Mouse (Mus musculus) kidney, postnatal 36 days (tissue): Measurements from ENCODE around the gene Rdh19.

Experiments
- DNase-seq, 2 experiments: peaks; one replicate each; pipeline ENCODE4 v3.0.0; 2021 to 2022; ENCODE audit warnings: mixed read lengths in 2 of 2

Gene Rdh19

DNA sequence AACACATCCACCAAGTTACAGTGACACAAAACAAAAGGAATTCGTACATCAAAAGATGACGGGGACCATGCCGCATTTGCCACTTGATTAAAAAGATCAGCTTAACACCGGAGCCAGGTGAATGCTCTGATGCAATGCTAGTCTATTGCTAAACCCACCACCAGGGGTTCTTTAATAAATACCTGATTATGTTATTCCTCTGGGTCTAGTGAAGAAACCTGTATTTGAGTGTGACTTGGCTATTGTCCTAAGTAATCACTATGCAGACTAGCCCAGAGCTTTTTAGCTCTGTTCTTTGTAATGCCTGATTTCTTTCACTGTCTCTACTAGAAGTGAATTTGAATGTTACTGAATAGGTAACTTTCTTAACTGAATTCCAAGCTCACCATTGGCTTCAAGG lies 31.3 kb downstream of the Rdh19 start:
- no peak for DNase-seq

DNA sequence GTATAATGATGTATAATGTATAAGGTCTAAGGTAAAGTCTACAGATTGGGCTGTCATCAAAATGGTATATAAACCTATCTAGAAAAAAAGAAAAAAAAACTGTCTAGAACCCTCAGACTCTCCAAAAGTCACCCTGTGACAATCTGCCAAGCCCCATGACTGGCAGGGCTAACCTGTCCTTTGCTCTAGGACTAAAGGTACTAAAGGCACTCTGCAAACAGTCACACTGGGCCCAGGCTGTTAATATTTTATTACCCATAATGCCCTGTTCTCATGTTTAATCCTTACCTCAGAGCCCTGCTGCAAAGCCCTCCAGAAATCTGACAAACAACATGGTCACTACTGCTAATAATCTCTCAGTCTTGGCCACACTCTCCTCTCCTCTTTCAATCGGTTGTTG lies 36.8 kb downstream of the Rdh19 start:
- peak; percentile 80 to 85 for DNase-seq

DNA sequence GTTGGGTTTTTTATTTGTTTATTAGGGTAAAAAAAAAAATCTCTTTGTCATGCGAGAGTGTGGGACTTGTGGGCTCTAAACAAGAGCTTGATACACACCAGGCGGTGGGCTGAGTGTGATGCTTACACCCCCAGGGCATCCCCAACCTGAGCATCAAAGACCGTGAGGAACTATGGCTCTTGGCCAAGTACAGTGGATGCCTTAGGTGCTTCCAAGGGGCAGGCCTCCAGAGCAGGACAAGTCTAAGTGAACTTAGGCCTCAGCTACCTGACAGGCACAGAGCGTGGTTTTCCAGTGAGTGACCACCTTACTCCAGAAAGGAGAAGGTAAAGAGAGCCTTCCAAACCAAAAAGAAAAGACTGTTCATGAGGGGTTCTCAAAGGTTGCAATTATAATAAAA lies 37.2 kb downstream of the Rdh19 start:
- peak; percentile 73 to 76 for DNase-seq

DNA sequence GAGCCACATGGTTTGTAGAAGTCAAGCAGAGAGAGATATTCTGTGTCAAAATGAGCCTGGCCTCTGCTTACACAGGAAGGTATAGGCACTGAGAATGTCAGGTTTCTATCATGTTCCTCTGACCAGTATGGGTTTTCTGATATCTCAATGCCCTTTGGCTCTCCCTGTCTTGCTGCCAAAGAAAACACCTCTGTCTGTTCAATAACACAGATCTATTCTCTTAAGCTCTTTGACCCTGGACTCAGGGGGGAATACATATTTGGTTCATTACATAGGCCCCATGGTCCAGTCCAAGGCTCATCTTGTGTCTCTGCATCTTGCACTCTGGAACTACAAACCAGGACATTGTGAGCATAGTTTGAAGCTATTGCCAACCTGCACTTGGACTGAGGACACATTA lies 38.9 kb downstream of the Rdh19 start, which contains the start of gene Rdh7:
Gene Rdh7 (minus strand): TSS at position 213 of the 400 bp plus-strand sequence.
- DNase-seq = peak; percentile 45

DNA sequence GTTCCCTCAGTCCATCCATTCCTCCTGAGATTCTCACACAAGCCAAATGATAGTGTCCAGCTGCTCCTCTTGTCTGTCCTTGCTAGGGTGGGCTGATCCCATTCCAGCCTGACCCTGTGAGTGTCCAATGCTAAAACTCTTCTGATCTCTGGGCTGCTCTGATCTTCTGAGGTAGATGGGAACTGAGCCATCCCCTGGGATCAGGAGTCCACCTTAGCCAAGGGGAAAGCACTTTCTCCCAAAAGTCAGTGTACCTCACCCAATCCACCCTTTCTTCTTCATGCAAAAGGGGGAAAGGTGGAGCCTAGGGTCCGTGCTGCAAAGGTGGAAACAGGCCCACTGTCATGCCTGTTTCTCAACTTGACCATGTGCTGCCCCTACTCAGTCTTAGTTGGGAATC lies 41.8 kb downstream of the Rdh19 start:
- DNase-seq = no peak

DNA sequence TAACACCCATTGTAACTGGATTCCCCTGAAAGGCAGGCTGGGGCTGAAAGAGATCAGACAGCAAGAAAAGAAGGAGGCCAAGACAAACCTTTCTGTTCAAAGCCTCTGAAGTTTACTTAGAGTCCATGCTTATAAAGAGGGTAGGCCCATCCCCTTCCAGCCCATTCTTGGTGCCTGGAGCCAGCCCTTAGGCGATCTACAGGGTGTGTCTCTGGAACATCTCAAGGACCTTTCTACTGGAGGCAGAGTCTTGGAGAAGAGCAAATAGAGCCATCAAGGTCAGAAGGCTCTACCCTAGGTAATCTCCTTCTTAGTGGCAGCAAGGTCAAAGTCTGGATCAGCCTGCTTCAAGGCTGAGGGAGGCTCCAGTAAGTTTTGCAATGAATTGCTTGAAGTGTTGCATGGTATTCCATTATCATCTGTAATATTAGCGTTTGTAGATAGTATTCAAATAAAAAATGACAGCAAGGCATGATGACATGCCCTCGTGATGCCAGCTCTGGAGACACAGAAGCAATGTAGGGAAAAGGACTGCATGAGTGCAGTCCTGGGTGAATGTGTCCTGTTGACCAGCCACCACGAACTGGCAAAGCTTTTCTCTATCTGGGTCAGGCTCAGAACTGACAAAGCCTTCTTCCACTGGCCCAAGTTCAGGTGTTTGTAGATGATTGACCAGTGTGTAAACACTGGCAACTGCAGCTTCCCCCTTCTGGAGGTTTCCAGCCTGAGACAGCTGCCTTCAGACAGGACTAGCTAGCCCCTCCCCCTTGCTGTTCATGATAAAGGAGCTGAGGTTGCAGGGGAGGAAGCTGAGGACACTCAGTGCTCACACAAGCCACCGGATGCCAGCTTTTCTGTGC lies 43.7 kb downstream of the Rdh19 start:
- DNase-seq = peak; percentile 79 to 88

DNA sequence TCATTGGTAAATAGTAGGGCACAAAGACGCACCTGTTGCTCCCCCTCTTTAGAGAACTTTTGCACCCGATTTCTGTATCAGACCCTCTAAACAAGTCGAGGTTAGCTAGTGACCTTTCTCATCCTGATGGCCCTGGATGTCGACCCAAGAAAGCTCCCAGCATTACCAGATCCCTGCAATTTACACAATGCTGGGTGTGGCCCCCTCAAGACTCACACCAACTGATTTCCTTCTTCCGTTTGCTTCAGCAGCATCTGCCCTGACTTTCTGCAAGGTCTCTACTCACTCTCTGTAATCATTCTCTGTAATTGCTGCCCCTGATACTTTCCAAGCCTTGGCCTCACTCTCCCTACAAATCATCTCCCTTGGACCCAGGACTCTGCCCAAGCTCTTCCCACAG lies 47.0 kb downstream of the Rdh19 start:
- DNase-seq = no peak

DNA sequence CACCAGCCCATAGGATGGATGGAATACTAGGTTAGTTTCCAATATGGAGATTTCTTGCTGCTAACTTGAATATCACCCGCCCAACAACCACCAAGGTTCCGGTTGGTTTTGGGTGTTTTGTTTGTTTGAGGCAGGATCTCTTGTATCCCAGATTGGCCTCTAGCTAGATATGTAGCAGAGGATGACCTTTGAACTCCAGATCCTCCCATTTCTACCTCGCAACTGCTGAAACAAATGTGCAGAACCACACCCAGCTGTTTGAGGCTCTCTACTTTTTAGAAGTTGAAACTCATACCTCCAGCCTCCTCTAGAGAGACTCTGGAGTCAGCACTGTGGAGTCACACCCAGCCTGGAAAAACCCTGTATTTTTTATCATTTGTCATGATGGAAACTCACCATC lies 47.8 kb downstream of the Rdh19 start:
- DNase-seq = no peak

DNA sequence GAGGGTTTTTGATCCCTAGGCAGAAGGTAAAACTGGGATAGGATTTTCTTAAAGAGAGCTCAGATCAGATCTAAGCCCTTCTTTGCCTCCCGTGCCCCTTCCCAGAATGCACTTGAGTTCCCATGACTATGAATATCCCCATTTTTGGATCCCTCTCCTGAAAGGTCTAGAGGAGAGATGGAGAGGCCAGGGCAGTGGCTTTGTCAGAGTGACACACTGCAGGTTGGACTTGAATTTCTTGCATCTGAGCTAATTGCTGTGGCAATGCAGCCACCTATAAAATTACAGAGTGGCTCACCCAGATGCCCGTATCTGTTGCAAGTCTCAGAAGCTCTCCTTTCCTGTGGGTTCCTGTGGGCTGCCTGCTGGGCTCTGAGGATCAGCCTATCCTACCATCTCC lies 48.5 kb downstream of the Rdh19 start, which contains the start of gene Sdr9c7:
Gene Sdr9c7 (plus strand): TSS at position 301 of the 400 bp plus-strand sequence.
- no peak for DNase-seq

DNA sequence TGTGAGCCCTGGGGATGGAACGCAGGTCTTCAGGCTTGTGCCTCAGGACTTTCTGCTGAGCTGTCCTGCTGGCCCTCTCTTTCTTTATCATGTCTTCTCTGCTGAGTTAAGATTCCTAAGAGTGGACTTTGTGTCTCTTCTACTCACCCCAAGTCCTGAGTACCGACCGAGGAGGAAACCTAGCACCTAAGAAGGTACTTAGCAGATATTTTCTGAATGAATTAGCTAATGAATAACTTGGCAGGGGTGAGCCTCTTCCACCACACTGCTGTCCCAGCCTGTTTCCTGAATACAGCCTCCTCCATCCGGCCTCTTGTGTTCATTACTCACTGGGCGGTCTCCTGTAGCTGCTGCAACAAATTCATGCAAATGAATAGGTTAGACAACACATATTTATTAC lies 50.1 kb downstream of the Rdh19 start:
- peak; percentile 40 to 75 for DNase-seq

DNA sequence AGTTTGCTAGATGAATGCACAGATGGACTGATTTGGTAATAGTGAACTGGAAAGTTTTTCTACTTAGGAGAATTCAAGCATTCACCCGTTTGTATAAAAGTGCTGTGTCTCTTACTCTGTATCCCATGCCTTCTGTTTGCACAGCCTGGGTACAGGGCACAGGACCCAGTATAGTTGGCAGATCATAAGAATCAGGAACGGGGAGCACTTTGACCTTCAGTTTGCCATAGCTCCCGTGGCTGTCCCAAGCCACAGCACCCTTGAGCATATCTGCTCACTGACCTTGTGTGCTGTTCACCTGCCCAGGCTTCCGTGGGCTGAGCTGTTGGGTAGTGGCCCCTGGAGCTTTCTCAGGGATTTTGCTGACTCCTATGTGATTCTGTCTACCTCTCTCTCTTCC lies 52.0 kb downstream of the Rdh19 start:
- DNase-seq = no peak

DNA sequence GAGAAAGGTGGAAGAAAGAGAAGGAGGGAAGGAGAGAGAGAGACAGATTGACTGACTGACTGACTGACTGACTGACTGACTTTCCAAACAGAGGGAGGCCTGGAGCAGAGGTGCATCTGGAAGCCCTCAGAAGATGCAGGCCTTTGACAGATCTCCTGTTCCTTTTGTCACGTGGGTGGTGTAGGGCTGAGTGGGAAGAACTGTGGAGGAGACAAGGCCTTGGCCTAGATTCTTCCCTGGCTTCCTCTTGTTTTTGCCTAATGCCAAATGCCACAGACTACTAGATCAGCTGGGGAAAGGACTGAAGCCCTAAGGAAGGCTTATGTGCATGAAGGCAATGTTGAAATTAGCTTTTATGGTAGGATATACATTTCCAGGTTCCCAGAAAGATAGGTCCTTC lies 53.4 kb downstream of the Rdh19 start:
- no peak for DNase-seq

DNA sequence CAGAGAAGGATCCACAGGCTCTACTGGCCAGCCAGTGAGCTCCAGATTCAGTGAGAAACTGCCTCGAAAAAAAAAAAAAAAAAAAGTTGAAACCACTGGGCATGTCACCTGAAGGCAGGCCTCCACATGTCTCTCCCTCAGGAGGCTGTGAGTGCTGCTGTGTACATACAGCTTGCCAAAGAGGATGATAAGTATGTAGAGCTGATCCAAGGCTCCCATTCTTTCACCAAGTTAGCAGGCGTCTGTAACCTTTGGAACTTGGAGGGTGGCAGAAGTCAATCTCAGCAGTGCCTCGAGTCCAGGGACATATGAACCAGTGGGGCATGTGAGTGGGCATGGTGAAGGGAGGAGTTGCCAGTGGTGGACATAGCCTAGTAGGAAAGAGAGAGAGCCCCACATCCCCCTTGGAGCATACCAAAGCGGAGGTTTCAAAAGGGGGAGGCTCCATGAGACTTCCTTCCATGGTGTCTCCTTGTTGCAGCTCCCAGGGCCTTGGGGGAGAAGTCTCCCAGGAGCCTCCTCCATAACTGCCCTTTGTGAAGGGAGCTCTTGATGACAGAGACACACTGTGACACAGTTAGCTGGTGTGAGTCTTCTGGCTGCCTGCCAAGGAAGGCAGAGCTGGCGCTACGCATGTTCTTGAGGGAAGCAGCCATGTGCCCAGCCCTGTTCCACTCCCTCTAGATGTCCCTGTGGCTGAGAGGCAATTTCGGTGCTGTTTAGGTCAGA lies 55.2 kb downstream of the Rdh19 start:
- DNase-seq = peak; percentile 45 to 53

DNA sequence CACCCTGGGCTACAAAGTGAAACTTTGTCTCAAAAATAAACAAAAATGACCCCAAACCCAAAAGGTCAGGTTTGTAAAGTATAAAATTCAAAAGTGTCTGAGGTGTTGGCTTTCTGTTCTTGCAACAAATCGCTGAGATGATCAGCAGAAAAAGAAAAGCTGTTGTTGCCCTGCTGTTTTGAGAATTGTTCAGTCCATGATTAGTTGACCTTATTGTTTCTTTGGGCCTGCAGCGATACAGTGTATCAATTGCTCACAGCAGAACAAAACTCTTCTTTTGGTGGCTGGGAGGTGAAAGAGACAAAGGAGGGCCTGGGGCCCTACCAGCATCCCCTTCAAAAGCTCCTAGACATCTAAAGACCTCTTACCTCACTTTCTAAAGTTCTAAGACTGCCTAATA lies 56.4 kb downstream of the Rdh19 start:
- no peak for DNase-seq

DNA sequence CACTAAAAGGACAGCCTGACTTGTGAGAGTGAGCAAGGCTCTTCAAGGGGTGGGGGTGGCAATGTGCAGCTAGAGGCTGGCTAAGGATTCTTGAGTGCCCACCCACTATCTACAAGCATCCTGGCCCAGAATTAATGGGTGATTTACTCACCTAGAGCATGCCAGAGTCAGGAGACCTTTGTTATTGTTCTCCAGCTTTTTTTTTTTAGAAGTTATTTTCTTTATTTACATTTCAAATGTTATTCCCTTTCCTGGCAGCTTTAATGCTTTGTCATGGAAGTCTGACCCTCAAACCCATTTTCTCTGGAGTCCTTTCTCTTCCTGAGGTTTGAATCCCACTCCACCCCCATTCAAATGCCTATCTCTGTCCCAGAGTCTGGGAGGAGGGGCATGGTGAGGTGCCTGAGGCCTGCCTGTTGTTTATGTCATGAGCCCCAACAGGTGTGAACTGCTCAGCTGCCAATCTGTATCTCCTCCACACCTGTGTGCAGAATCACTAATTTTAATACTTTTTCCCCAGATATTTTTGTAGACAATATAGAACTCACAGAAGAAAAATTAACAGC lies 57.7 kb downstream of the Rdh19 start:
- no peak for DNase-seq
